Mouse (Mus musculus) embryo, embryonic 10 days (tissue): Measurements from ENCODE around the gene Timd2.
"Not testable (repeated sequence)": the region's sequence is repeated elsewhere in the genome, so short reads cannot be mapped to it uniquely, and the experiment has no call there.

ENCODE experiments used
- DNase-seq: peaks from one replicate; pipeline ENCODE4 v3.0.0-alpha.2; 2015; ENCODE audit warnings: low spot score

The Timd2 gene

DNA sequence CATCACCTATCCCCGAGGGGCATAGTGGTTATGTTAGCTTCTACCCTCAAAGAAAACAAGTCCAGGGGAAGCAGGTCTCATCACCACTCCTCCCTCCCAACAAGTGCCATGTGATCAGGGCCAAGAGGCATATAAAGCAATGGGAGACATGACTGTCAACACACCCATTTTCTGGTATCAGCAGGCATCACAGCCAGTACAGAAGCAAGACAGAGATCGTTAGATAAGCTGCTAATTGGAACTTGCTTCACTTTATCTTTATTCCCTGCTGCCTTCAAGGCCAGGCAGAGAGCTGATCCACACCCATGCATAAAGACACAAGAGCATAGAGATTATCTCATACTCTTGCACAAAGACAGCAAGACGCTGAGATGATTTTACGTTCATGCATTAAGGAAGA is 43.6 kb downstream of the Timd2 start:
- DNase-seq: no peak

DNA sequence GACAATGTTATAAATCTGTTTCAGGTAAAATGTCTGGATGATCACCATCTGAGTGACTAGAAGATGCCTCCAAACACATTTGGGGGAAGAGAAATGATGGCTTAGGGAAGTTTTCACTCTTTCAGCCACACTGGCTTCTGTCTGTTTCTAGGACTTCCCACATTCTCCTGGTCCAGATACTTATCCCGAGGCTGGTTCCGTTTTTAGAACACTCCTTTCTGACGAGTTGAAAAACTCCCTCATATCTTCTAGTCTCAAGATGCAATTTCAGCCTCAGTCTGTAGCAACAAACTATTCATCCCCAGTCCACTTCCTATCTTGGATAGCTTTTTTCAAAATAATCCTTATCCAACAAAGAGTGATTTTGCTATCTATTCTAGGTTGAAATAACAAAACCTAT is 54.4 kb downstream of the Timd2 start:
- DNase-seq: no peak

DNA sequence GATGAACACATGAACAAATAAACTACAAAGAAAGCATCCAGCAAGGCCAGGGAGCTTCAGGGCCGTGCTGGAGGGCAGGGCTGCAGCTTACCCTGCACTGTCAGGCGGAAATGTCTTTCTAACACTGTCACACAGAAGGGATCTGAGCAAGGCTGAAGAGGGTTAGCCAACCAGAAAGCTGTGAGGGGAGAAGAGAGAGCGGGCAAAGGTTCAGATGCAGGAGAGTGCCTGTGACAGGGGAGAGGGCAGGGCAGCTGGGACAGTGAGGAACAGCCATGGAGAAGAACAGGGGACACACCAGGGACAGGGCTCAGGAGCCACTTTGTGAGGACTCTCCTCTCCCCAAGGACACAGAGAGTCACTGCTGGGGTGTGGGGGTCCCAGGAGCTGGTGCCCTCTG is 57.2 kb downstream of the Timd2 start:
- DNase-seq: not testable (repeated sequence)

DNA sequence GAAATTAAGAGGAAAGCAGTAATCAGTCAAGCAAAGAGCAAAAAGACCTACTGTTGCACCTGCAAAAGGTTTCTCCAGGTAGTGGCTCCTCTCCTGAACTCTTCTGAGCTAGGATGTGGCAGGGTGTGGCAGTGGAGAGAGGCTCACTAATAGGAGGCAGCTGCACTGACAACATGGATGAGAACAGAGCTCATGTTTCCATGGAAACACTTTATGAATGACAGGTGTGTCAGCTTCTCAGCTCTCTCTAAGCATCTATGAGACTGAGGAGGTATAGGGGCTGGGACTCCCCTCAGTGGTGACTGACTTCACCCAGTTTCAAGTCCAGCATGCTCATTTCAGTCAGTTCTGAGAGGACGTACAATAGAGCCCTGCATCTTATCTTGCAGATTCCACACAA is 62.0 kb downstream of the Timd2 start:
- DNase-seq: no peak

DNA sequence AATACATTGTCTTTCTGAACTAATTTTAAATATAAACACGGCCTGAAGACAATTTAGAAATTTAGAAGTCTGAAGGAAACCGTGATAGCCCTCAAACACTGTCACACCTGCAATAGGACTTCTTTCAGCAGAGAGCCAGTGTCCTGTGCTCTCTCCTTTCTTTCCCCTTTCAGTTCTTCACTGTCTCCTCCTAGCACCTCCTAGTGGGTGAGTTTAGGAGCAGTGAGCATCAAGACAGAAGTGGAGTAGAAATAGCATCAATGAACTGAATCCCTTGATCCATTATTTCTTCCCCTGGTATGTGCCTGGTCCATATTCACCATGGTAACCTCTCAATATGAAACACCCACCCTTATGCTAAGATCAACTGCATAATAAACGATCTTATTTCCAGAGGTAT is 70.3 kb downstream of the Timd2 start:
- no peak for DNase-seq

DNA sequence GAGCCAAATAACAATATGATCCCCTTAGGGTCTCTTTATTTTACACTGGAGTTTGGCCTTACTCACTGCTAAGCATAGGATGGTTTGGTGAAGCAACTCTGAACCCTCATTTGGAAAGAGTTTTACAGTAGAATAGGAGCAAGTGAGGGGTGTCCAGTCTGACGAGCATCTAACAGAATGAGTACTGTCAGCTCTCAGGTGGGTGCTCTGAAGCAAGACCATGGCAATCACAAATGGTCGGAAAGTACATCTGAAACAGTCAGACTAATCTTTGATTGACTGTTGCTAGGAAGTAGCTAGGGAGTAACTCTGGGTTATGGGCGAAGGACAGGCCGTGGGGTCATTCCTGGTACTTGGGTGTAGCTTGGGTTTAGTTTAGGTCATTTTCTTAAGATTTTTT is 71.3 kb downstream of the Timd2 start:
- DNase-seq: not testable (repeated sequence)

DNA sequence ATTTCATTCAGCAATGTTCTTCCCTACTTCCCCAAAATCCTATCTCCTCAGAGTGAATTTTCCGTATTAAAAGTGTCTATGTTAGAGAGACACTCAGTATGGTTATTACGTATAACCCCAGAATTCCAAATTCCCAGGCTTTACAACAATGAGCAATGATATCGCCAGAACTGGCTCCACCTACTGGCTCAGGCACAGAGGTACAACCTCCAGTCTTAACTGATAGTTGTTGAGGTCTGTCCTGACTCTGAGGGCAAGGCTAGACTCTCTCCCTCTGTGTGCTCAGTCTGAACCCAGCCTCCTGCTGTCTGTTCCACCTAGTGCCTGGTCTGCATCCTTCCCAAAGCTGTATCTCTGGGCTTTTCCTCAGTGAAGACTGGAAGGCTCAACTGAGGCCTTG is 75.2 kb downstream of the Timd2 start:
- peak; percentile 64 for DNase-seq

DNA sequence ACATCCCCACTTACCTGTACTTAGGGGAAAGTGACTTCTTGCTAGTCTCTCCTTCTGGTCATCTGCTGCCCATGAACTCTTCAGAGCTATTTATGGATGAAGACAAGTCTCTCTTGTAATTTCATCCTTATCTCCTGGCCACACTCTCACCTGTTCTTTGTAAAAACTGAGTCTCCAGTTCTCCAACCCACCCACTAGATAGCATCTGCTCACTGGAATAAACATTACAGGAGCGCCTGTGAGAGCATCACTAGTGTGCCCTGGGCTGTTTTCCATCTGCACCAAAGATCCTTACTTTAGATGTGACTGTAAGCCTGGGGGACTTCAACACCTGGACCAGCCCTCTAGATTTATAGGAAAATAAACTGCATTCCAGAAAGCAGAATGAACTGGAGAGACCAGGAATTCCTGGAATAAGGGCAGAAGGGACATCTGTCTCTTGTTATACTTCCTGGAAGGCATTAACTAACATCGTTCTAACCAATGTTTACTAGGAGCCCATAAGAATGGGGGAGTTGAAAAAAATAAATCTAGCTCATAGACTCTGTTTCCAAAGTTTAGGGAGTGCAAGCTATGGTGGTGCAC is 77.6 kb downstream of the Timd2 start, which contains the start of gene Dppa1:
Gene Dppa1, minus strand, starts transcription at position 51 of the 585 bp plus-strand sequence.
- DNase-seq: no peak

DNA sequence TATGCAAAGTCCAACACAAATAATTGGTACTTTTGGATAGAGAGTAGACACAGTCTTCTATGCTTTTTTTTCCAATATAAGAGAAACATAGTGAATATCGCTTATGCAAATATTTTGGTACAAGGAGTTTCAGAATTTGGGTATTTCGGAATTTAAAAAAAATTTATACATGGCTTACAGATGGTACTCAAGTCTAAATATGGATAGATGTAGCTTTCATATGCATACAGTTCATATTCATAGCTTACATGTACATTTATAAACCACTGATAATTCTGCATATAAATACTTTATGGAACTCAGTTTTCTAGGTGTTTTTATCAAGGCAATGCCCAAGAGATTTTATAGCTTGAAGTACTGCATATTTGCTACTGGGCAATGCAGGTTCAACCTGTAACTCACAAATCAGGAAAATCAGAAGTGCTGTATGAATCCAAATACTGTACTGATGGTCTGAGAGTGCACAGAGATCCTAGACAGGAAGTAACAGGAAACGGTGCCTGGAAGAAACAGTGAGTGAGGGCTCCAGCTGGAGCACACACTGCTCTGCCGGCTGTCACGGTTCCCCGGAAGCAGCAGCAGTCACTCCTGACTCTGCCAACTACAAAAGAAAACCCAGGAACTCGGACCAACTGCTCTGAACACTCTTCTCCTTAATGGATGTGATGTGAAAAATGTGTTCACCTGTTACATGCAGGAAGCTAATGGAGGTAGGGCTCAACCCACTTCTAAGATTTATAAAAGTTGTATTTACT is 86.3 kb downstream of the Timd2 start:
- DNase-seq: no peak

DNA sequence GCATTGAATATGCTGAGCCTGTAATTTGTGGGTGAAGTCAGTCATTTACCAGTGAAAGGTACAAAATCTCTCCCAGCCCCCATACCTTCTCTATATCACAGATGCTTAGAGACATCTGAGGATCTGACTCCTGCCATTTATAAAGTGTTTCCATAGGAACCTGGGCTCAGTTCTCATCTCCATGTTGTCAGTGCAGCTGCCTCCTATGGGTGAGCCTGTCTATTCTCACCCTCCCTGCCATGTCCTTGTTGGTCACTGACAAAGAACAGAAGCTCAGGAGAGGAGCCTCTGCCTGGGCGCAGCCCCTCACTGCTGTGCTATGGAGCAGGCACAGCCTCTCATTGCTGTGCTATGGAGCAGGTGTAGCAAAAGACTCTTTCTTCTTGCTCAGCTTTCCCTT is 86.9 kb downstream of the Timd2 start:
- no peak for DNase-seq
